Comparison of ENCODE assay signal across 8 mouse cellular contexts in genomic region chr14:11555521-11556355, GRCm38 (mm10). TPM values are rescaled to one million over a fixed set of nuclear protein-coding genes. Genes with fewer than 3 reads are reported as not detected.
DNase-seq lines count a peak whose midpoint lies in the region; ATAC-seq and TF ChIP-seq lines count a peak whose summit lies in the region.

No protein-coding gene starts in this region.

- no peak for TF ChIP-seq CTCF in olfactory bulb, adult 2 months (IDR thresholded peaks at IDR 0.05; ENCODE audit: insufficient read depth, low read depth, low read length)

- H3K4me3 ChIP-seq in intestine, embryonic 16.5 days (ENCODE audit: low read length), result peak overlapping the region; percentile 71
- H3K4me3 ChIP-seq in limb, embryonic 13.5 days, result peak overlapping the region; percentile 77
- H3K4me3 ChIP-seq in olfactory bulb, adult 2 months (ENCODE audit: insufficient read depth, low read depth, low read length), result peak overlapping the region; percentile 77

- peak overlapping the region; percentile 90 for H3K9ac ChIP-seq in intestine, embryonic 16.5 days (ENCODE audit: low read depth, low read length)
- peak overlapping the region; percentile 93 for H3K9ac ChIP-seq in limb, embryonic 13.5 days

- H3K4me1 ChIP-seq in intestine, embryonic 16.5 days (ENCODE audit: control insufficient read depth, insufficient read depth, low read length), result peaks cover 15% of the 10 kb centered on the region
- H3K4me1 ChIP-seq in limb, embryonic 13.5 days, result peaks cover 36% of the 10 kb centered on the region
- peaks cover 4% of the 10 kb centered on the region; the same call in 1 of the 2 replicates for H3K4me1 ChIP-seq in olfactory bulb, adult 2 months (ENCODE audit: control insufficient read depth, insufficient read depth, low read length)

- H3K27ac ChIP-seq in intestine, embryonic 16.5 days (ENCODE audit: low read length), result no peak overlapping the region
- peak overlapping the region; percentile 99; the same call in 1 of the 2 replicates for H3K27ac ChIP-seq in limb, embryonic 13.5 days
- H3K27ac ChIP-seq in olfactory bulb, adult 2 months (ENCODE audit: insufficient read depth, low read depth, low read length), result peak overlapping the region; percentile 69

- H3K4me2 ChIP-seq in intestine, embryonic 16.5 days (ENCODE audit: low read depth, low read length), result peak overlapping the region; percentile 98
- peak overlapping the region; percentile 84 for H3K4me2 ChIP-seq in limb, embryonic 13.5 days (replicated peaks)

- no peak for ATAC-seq in intestine, embryonic 16.5 days
- ATAC-seq in limb, embryonic 13.5 days (ENCODE audit: low FRiP score, low read depth), result no peak

- no peaks in the 10 kb centered on the region for H3K36me3 ChIP-seq in intestine, embryonic 16.5 days (ENCODE audit: control insufficient read depth, insufficient read depth, low read length)
- no peaks in the 10 kb centered on the region for H3K36me3 ChIP-seq in limb, embryonic 13.5 days

- TF ChIP-seq POLR2A in olfactory bulb, adult 2 months (IDR thresholded peaks at IDR 0.05; ENCODE audit: insufficient read depth, low read depth, low read length), result no peak

- no peaks in the 10 kb centered on the region for H3K9me3 ChIP-seq in intestine, embryonic 16.5 days (ENCODE audit: control insufficient read depth, low read length)
- no peaks in the 10 kb centered on the region for H3K9me3 ChIP-seq in limb, embryonic 13.5 days

- DNase-seq in layer of hippocampus, adult 11-12 months (ENCODE audit: low spot score), result peak; percentile 27
- no peak for DNase-seq in layer of hippocampus, adult 9-11 months
- DNase-seq in cerebellum, adult 9-11 months, result peak; percentile 57
- DNase-seq in gastrocnemius, postnatal 25 days, result peak; percentile 15
- no peak for DNase-seq in thymus, postnatal 14 days

- no peaks in the 10 kb centered on the region for H3K27me3 ChIP-seq in intestine, embryonic 16.5 days (replicated peaks; ENCODE audit: control insufficient read depth, insufficient read depth, low read length)
- peaks cover 3% of the 10 kb centered on the region; the same call in 1 of the 2 replicates for H3K27me3 ChIP-seq in limb, embryonic 13.5 days

- WGBS in intestine, embryonic 16.5 days, result 1% methylated on average over 35 of the region's 35 CpGs
- under 1% methylated on average over 35 of the region's 35 CpGs for WGBS in limb, embryonic 13.5 days
- under 1% methylated on average over 35 of the region's 35 CpGs for WGBS in olfactory bulb, adult 2 months

RNA-seq across cellular contexts. Expression of gene Ptprg, which starts 2.4 kb away (rescaled TPM):
- 10 to 100 TPM; 24.2 to 29.1 TPM for total RNA-seq in gastrocnemius, postnatal 25 days (2021)
- polyA plus RNA-seq in intestine, embryonic 16.5 days (2015; fragmentation: Nextera tagmentation; extraction: Ambion mirVana), result 14.3 and 14.7 TPM in 2 replicates
- 36.0 and 38.4 TPM in 2 replicates for polyA plus RNA-seq in limb, embryonic 13.5 days (2015; fragmentation: Nextera tagmentation; extraction: Ambion mirVana)
- polyA plus RNA-seq in olfactory bulb, adult 2 months (2012; ENCODE audit: insufficient read depth, insufficient read length, low replicate concordance, missing spikeins), result not detected in 2 replicates

Comparison
In these comparisons a context has a peak if more than half of its experiments do, and no peak if none do; other contexts are left out.
1. DNase-seq: peak in layer of hippocampus, adult 11-12 months (single experiment), cerebellum, adult 9-11 months (single experiment) and gastrocnemius, postnatal 25 days (single experiment); none in layer of hippocampus, adult 9-11 months (single experiment) and thymus, postnatal 14 days (single experiment).
2. Peak in every context shown above with its lines, with median percentiles within 50 percentile points of each other: H3K4me3 ChIP-seq.